Mouse (Mus musculus): ENCODE data around the gene Kiss1r. TPM values are rescaled to one million over a fixed set of nuclear protein-coding genes. Genes with fewer than 3 reads are reported as not detected.
"Not testable (repeated sequence)": the region's sequence is repeated elsewhere in the genome, so short reads cannot be mapped to it uniquely, and the experiment has no call there.

Gene Kiss1r
- 1 to 10 TPM; 5.0 to 8.9 TPM for total RNA-seq (2021)
- long read RNA-seq, experiment 1, partial matches to known transcripts: 0 of 5 reads
- long read RNA-seq, experiment 1, other reads (novel, unspliced or antisense): 3 of 5 reads
- long read RNA-seq, experiment 2, partial matches to known transcripts: 2 of 14 reads
- long read RNA-seq, experiment 2, other reads (novel, unspliced or antisense): 6 of 14 reads

DNA sequence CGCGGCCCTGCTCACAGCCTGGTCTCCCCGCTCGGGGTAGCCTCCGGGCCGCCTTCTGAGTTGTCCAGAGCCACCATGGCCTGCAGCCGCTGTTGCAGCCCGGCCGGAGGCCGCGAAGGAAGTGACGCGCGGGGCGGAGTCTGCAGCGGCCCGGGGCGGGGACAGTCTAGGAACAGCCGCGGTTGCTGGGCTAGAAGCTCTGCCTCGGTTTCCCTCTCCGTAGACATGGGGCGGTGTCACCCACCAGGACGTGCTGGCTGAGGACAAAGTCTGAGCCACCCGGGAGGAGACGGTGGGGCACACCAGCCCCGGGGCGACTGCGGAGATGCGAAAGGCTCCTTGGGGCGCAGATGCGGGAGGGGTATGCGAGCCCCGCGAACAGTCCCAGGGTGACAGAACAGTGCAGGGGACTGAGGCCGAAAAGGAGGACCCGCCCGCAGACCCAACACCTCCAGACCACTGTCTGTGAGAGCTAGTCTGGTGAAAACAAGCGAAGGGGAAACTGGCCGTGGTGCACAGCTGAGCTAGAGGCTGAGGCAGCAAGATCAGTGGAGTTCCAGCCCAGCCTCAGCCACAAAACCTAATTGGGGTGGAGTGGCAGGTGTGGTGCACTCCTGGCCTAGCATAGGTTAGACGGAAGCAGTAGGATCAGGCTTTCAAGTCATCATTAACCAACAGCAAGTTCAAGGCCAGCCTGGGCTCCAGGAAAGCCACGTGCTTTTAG is at the start of gene Kiss1r:
Gene Kiss1r, plus strand, starts transcription at position 164 of the 724 bp plus-strand sequence.
- DNase-seq (ENCODE audit: low spot score in 2 of 2): peak; percentile 79

DNA sequence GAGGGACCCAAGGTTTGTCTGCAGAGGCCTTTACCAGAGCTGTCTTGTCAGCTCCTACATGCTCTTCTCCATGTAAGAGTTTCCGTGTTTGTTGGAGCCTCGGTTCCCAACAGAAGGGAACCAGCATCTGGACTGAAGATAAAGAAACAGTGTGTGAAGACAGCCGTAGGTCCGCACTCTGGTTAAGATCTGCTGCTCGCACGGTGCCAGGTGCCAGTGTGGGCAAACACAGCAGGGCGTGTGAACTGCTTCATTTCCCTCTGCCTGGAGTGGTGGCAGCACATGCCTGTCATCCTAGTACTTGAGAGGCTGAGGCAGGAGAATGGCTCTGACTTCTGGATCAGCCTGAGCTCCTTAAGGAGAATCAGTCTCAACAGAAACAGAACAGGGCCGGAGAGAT is 44.9 kb upstream of the Kiss1r start:
- no peak for DNase-seq (ENCODE audit: low spot score in 2 of 2)

DNA sequence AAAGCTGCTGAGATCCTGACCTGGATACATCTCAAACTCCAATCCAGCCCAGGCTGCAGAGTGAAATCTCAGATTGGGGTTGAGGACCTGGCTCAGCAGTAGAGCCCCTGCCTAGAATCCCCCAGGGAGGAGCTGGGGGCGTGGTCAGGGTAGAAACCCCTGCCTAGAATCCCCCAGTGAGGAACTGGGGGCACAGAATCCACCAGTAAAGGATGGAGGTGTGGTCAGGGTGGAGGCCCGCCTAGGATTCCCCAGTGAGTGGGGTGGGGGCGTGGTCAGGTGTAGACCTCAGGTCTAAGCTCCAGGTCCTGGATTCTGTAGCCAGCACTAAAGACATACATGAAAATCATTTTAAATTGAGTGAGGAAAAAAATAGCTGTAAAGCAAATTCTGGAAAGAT is 43.9 kb upstream of the Kiss1r start:
- no peak for DNase-seq (ENCODE audit: low spot score in 2 of 2)

DNA sequence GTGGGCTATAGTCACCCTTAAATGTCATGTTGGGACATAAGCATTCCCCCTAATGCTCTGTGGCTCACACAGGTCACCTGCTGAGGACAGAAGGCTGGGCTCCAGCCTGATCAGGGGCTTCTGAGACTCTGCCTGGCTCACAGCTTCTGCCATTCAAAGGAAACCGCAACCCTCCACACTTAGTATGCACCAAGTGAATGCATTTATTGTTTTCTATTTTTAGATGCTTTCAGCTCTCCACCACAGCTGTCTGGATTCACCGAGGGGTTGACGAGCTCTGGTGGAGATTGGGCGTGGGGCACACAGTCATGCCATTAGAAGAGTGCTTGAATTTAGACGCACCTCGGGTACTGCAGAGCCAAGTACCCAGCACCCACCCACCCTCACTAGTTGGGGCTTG is 43.5 kb upstream of the Kiss1r start:
- no peak for DNase-seq (ENCODE audit: low spot score in 2 of 2)

DNA sequence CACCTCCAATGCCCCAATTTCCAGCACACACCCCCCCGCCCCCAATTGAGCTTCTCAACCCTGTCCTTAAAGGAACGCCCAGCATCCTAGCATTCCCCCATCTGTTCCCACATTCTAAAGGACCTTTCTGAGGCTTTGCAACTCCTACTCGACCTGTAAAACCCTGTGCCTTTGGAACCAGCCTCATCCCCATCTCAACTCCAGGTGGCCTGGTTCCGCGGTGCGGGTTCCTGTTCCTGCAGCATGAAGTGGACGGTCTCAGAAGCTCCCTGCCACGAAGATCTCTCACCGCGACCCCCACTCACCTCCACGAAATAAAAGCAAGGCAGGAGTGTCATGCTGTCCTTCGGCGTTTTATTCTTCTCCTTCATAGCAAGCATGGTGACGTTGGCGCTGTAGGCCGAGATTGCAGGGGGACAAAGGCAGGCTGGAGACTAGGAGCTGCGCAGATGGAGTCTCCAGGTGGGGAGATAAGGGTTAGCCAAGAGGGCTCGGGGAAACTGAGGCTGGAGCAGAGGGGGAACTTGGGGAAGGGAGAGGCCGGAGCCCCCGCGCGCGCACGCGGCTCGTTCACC is 43.0 kb upstream of the Kiss1r start:
- DNase-seq (ENCODE audit: low spot score in 2 of 2): no peak

DNA sequence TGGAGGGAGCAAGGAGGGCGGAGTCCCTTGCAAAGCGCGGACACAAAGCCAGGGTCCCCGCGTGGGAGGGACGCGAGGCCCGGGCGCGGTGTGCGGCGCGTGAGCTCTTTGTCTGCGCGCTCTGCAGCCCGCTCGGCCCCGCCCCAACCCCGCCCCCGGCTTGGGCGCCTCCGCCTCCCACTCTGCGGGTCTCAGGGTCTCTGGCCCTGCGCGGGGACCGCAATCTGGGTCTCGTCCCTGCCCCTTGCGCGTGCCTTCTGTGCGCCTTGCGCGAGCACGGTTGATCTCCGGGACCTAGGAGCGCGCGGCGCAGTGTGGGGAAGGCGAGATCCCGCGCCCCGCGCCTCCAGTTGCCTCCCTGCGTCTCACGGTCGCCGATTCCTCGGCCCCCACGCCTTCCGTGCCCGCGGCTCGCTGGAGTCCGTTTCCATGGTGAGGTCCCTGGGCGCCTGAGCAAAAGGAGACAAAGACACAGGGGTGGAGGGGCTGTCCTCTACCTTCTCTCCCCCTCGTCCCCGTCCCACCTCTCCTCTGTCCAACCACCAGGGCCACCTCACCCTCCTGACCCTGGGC is 42.4 kb upstream of the Kiss1r start, which contains the start of the genes Prtn3 and Plppr3:
Gene Prtn3, plus strand, starts transcription at position 187 of the 573 bp plus-strand sequence.
Gene Plppr3, minus strand, starts transcription at position 345 of the 573 bp plus-strand sequence.
- no peak for DNase-seq (ENCODE audit: low spot score in 2 of 2)

DNA sequence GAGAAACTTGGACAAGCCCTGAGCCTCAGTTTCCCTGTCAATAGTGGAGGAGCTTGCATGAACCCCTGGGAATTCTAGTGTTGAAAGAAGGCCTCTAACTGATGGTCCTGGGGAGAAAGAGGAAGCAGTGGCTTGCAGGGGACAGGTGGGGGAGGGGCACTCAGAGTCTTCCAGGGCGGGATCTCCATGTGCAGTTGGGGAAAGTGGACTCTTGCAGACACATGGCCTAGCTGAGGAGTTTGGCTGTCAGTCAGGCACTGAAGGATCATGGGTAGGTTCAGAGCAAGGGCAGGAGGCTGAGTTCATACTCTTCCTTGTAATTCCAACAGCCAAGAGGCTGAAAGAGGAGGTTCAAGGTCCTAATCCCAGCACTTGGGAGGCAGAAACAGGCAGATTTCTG is 39.6 kb upstream of the Kiss1r start:
- no peak for DNase-seq (ENCODE audit: low spot score in 2 of 2)

DNA sequence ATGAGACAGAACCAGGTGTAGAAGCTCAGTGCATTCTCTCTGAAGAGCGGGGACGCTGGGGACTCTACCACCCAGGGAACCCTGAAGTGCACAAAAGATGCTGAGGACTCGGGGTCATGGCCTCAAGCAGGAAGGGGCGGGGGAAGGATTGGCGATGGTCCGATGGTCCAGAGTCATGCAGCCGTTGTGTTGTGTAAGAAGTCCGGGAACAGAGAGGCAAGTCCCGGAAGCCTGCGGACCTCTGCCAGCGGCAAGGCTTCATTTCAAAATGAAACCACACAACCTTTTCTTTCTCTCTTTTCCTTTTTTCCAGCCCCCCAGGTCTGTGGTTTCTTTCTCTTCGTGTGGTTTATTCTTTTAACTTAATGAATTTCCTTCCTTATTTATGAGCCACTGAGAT is 39.0 kb upstream of the Kiss1r start:
- DNase-seq (ENCODE audit: low spot score in 2 of 2): no peak

DNA sequence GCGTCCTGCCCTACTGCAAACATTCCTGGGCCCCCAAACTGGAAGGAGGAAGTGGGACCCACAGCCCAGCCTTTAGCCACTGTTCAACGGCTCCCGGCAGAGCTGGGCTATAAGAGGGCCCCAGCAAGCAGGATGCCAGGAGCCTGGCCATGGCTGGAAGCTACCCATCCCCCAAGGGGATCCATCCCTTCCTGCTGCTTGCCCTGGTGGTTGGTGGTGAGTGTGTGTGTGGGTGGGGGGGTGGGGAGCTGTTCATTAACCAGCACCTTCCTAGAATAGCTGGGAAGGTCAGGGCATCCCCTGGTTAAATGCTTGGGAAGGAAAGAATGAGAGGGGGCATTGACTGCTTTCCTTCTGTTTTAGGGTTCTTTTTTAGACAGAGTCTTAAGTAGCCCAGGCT is 37.2 kb upstream of the Kiss1r start:
- no peak for DNase-seq (ENCODE audit: low spot score in 2 of 2)

DNA sequence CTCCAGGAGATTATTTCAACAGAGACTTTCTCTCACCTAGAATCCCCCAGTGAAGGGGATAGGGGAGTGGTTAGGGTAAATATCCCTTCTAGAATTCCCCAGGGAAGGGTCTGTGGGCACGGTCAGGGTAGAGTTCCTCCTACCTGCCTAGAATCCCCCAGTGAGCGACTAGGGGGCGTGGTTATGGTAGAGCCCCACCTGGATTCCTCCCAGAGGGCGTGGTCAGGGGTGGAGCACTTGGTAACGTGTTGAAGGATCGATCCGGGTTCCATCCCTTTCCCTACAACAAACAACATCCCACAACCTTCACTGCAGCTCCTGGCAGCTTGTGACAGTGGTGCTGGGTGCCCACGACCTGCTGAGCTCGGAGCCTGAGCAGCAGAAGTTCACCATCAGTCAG is 36.0 kb upstream of the Kiss1r start:
- DNase-seq (ENCODE audit: low spot score in 2 of 2): no peak

DNA sequence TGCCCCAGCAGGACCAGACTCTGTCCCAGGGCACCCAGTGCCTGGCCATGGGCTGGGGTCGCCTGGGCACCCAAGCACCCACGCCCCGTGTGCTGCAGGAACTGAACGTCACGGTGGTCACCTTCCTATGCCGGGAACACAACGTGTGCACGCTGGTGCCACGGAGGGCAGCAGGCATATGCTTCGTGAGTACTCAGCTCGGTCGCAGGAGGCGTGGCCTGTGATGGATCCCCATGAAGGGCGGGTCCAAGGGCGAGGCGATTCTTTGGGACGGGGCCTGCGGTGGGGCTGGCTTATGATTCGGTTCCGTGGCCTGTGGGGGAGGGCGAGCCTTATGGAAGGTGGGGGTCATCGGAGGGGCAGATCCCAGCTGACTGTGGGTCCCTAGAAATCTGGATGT is 34.8 kb upstream of the Kiss1r start:
- no peak for DNase-seq (ENCODE audit: low spot score in 2 of 2)

DNA sequence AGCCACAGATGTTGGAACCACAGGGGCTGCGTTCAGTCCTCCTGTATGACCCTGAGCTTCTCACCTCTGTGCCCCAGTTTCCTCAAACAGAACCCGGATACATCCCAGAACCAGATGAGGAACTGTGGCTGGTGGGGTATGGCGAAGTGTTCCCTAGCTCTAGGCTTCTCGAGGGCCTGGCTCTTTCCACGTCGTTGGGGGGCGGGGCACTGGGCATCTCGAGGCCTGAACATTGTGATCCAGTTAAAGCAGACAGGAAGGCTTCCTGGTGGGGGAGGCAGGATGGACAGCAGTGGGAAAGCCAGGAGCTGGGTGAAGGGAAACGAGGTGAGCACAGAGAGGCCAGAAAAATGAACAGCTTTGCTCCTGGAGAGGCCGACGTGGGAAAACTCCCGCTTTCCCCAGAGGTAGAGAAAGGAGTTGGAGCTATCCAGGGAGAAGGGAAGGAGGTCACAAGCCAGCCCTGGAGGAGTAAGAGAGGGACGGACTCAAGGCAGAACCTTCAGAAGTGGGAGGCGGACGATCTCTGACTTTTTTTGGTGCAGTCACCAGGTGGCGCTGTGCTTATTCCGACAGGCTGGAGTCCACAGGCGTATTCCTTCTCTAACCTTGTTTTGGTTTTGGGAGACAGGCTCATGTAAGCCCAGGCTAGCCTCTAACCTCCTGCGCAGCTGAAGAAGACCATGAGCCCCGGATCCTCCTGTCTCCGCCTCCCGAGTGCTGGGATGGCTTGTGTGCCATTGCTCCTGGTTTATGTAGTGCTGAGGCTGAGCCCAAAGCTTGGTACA is 33.3 kb upstream of the Kiss1r start:
- peak in 1 of 2 experiments; percentile 78 for DNase-seq (ENCODE audit: low spot score in 2 of 2)

DNA sequence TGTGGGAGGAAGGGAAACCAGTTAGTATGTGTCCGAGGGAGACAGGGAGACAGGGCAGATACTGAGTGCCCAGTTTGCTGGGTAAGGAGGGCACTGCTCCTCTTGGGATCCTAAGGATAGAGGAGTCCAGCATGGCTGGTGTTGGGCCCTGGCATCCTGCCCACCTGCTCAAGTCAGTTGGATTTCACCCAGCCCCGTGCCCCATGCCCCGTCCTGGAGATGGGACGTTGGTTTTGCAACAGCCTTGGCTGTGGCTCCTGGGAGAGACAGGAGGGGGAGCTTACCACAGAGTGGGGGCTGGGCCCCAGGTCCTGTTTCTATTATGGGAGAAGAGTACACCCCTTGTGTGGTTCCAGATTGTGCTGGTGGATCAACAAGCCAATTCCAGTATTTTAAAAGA is 32.3 kb upstream of the Kiss1r start:
- no peak for DNase-seq (ENCODE audit: low spot score in 2 of 2)

DNA sequence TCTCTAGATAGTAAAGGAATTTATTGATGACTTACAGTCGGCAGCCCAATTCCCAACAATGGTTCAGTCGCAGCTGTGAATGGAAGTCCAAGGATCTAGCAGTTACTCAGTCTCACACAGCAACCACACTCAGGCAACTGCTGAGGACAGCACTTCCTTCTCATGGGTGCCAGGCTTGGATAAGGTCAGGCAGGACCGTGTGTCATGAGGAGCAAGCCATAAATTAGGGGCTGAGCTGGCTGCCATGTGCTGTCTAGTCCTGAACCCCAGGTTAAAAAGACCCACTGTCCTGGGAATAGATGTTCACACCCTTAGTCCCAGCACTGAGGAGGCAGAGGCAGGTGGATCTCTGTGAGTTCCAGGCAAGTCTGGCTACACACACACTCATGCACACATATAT is 31.8 kb upstream of the Kiss1r start:
- not testable (repeated sequence) for DNase-seq (ENCODE audit: low spot score in 2 of 2)

DNA sequence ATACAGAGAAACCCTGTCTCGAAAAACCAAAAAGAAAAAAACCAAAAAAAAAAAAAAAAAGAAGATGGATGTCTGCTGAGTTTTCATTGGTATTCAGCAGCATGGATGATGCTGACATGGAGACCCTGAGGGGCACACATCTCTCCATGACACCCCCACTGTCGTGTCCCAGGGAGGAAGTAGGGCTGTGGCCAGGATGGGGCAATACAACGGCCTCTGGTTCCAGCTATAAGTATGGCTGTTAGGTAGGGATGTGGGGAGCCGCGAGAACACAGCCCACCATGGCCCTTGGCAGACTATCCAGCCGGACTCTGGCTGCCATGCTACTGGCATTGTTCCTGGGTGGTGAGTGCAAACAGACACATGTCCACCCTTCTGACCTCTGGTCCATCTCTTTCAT is 30.7 kb upstream of the Kiss1r start, which contains the start of gene Elane:
Gene Elane, plus strand, starts transcription at position 194 of the 400 bp plus-strand sequence.
- no peak for DNase-seq (ENCODE audit: low spot score in 2 of 2)

DNA sequence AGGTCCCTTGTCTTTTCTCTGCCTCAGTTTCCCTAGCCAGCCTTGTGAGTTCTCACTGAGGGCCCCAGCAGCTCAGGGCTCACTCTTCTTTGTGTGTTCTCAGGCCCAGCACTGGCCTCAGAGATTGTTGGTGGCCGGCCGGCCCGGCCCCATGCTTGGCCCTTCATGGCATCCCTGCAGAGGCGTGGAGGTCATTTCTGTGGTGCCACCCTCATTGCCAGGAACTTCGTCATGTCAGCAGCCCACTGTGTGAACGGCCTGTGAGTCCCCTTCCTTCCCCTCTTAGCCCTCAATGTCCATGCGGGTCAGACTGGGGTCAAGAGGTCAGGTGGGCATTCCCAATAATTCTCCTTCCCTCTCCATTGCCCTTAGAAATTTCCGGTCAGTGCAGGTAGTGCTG is 30.2 kb upstream of the Kiss1r start:
- DNase-seq (ENCODE audit: low spot score in 2 of 2): no peak

DNA sequence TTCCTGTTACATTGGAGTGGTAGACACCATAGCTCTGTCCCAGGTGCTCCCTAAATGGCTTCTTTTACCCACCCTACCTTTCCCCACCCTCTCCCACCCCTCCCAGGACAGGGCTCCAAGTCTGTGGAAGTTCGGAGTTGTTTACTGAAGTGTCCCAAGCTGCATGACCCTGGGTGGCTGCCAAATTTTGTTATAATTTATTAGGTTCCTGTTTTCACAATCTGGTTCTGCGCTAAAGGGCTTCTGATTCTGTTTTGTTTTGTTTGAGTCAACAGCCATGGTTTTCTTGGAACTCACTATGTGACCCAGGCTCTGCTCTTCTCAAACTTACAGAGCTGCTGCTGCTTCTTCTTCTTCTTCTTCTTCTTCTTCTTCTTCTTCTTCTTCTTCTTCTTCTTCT is 27.4 kb upstream of the Kiss1r start:
- no peak for DNase-seq (ENCODE audit: low spot score in 2 of 2)

DNA sequence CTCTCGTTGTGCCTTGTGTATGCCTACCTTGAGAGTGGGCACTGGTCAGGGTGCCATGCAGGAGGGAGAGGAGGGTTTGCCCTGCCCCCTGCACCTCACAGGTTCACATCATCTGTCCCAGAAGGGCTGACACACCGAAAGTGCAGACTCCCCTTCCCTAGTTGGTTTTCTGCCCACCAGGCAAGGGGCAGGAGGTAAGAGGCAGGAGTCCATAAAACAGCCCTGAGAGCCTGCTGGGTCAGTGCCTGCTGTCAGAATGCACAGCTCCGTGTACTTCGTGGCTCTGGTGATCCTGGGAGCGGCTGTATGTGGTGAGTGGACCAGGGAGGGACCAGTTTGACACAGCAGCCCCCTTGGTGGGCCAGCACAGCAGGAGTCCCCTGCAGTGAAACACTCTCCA is 26.1 kb upstream of the Kiss1r start, which contains the start of gene Cfd:
Gene Cfd, plus strand, starts transcription at position 184 of the 400 bp plus-strand sequence.
- DNase-seq (ENCODE audit: low spot score in 2 of 2): no peak

DNA sequence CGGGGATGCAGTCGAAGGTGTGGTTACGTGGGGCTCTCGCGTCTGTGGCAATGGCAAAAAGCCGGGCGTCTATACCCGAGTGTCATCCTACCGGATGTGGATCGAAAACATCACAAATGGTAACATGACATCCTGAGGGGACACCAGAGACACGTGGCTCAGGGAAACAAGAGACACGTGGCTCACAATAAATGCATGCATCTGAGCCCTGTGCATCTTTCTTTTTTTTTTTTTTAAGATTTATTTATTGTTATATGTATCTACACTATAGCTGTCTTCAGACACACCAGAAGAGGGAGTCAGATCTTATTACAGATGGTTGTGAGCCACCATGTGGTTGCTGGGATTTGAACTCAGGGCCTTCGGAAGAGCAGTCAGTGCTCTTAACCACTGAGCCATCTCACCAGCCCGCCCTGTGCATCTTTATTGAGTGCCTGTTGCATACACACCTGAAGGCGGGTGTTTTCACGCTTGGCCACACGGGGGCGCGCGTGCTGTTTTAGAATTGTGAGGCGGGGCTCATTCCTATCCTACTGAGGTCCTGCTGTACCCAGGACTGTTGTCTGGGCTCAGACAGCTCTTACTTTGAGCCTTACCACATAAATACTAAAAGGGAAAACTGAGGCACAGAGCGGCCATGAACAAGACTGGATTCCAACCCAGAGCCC is 24.2 kb upstream of the Kiss1r start:
- DNase-seq (ENCODE audit: low spot score in 2 of 2): peak; percentile 71

DNA sequence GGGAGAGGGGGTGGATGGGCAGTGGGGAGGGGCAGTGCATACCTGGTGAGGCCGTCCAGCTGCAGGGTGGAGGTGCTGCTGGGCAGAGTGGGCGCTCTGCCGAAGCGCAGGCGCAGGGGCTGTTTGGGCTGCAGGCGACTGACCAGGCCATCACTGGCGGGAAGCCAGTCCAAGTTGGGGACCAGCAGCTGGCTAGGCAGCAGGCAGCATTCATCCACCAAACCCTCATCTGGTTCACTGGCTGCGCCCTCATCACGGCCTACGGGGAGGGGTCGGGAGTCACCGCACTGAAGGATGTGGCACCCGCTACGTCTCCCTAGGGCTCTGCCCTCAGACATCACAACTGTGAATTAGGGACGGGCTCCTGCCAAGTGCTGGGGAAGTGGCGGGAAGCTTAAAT is 20.5 kb upstream of the Kiss1r start:
- no peak for DNase-seq (ENCODE audit: low spot score in 2 of 2)

DNA sequence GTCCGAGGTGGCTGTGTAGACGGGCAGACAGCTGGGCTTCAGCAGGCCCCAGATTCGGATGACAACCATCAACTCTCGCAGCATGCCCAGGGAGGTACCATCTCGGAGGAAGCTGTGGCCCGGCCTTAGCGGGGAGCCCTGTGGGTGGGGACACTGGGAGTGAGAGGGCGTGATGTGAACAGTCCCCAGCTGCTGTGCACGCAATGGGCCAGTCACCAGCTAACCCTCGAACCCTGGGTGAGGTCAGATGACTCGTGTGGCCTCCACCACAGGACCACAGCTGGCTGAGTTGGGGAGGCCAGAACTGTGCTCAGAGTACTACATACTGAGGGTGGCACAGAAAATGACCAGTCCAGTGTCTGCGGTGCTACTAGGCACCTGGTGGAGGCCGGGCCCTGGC is 20.0 kb upstream of the Kiss1r start:
- DNase-seq (ENCODE audit: low spot score in 2 of 2): no peak

All from layer of hippocampus, postnatal 14 days (tissue).